Mouse (Mus musculus) small intestine, adult 2 months (tissue): ENCODE data around the gene Agrn. TPM values are rescaled to one million over a fixed set of nuclear protein-coding genes. Genes with fewer than 3 reads are reported as not detected.
"Not testable (repeated sequence)": the region's sequence is repeated elsewhere in the genome, so short reads cannot be mapped to it uniquely, and the experiment has no call there.

ENCODE experiments used
- H3K27ac ChIP-seq: fragments of 200-500 bp; 2 replicates; pipeline ENCODE4 v1.5.1; 2012; ENCODE audit warnings: low read depth, low read length, control low read depth, inconsistent platforms; ENCODE audit not compliant: insufficient read depth
- H3K27me3 ChIP-seq: fragments of 200-500 bp; 2 replicates; pipeline ENCODE4 v1.6.1; 2012; ENCODE audit warnings: mild to moderate bottlenecking, moderate library complexity, low read length, inconsistent platforms; ENCODE audit not compliant: control insufficient read depth, insufficient read depth
- H3K36me3 ChIP-seq: fragments of 200-500 bp; 2 replicates; pipeline ENCODE4 v1.6.1; 2012; ENCODE audit warnings: mild to moderate bottlenecking, low read length, control low read depth, inconsistent platforms; ENCODE audit not compliant: control insufficient read depth, insufficient read depth
- H3K4me1 ChIP-seq: fragments of 200-500 bp; 2 replicates; pipeline ENCODE4 v1.6.1; 2012; ENCODE audit warnings: low read length, inconsistent platforms, mixed read lengths; ENCODE audit not compliant: control insufficient read depth, insufficient read depth, insufficient read length
- H3K4me3 ChIP-seq: fragments of 200-500 bp; 2 replicates; pipeline ENCODE4 v1.5.1; 2012; ENCODE audit warnings: low read depth, mild to moderate bottlenecking, control low read depth, inconsistent platforms, low read length, moderate library complexity
- CTCF ChIP-seq: fragments of 200-500 bp; IDR thresholded peaks from 2 replicates; pipeline ENCODE4 v1.5.1; 2012; ENCODE audit warnings: low read depth, mild to moderate bottlenecking, control low read depth, inconsistent platforms, low read length, moderate library complexity, mixed read lengths; ENCODE audit not compliant: insufficient replicate concordance, insufficient read length; ENCODE audit errors: extremely low read depth
- POLR2A ChIP-seq: fragments of 200-500 bp; IDR thresholded peaks from 2 replicates; pipeline ENCODE4 v1.6.1; 2012; ENCODE audit warnings: low read depth, mild to moderate bottlenecking, control low read depth, inconsistent platforms, low read length, moderate library complexity
- WGBS: fragments of 180-500 bp; shearing (Covaris S2); methylation state at CpG from one replicate; pipeline ENCODE4 v1.1.7; 2018; 5-methylcytosine and 5-hydroxymethylcytosine counted together
- polyA plus RNA-seq: library from polyadenylated mRNA; depleted of rRNA; stranded (reverse); fragments of >200 nt; gene quantifications from 2 replicates; pipeline ENCODE4 v1.2.3, GENCODE M21; 2012

The Agrn gene
- polyA plus RNA-seq, 1 experiment: 101 TPM

- 86% methylated on average over 5 of the region's 5 CpGs for WGBS
- peaks cover 4% of the 10 kb centered on the region; the same call in 1 of the 2 replicates for H3K4me1 ChIP-seq
- H3K27ac ChIP-seq: no peak overlapping the region
Observed at GRCm38 (mm10) chr4:156183747-156184146, 13.5 kb downstream of the Agrn start.

GRCm38 (mm10) chr4:156177630-156178029 is 19.7 kb downstream of the Agrn start:
- Histone ChIP-seq H3K27ac (no peak overlapping the region), H3K27me3 (no peaks in the 10 kb centered on the region), H3K4me1 (no peaks in the 10 kb centered on the region), H3K4me3 (no peak overlapping the region), H3K36me3 (peaks cover 49% of the 10 kb centered on the region)
- TF ChIP-seq CTCF (no peak), POLR2A (no peak)
- 94% methylated on average over 9 of the region's 9 CpGs for whole genome bisulfite sequencing

More at GRCm38 (mm10) chr4:156183747-156184146, 13.5 kb downstream of the Agrn start:
- TF ChIP-seq CTCF (no peak), POLR2A (no peak)
- H3K4me3 ChIP-seq: no peak overlapping the region
- H3K27me3 ChIP-seq: no peaks in the 10 kb centered on the region
- peaks cover 9% of the 10 kb centered on the region; the same call in 1 of the 2 replicates for H3K36me3 ChIP-seq

GRCm38 (mm10) chr4:156171828-156172227 is 25.5 kb downstream of the Agrn start:
- H3K27ac ChIP-seq: no peak overlapping the region
- H3K4me1 ChIP-seq: no peaks in the 10 kb centered on the region
- TF ChIP-seq POLR2A (no peak), CTCF (no peak)
- 93% methylated on average over 11 of the region's 11 CpGs for WGBS
- no peak overlapping the region for H3K4me3 ChIP-seq
- H3K27me3 ChIP-seq: no peaks in the 10 kb centered on the region
- H3K36me3 ChIP-seq: peaks cover 76% of the 10 kb centered on the region

- Histone ChIP-seq H3K36me3 (peaks cover 69% of the 10 kb centered on the region), H3K4me1 (peaks cover 2% of the 10 kb centered on the region; the same call in 1 of the 2 replicates), H3K27ac (no peak overlapping the region), H3K27me3 (no peaks in the 10 kb centered on the region), H3K4me3 (no peak overlapping the region)
- 95% methylated on average over 10 of the region's 10 CpGs for WGBS
- TF ChIP-seq CTCF: no peak
- TF ChIP-seq POLR2A: no peak
Observed at GRCm38 (mm10) chr4:156169129-156169528, 28.2 kb downstream of the Agrn start.

- peaks cover 66% of the 10 kb centered on the region for H3K36me3 ChIP-seq
- TF ChIP-seq POLR2A (no peak), CTCF (no peak)
- no peaks in the 10 kb centered on the region for H3K27me3 ChIP-seq
- H3K27ac ChIP-seq: no peak overlapping the region
- H3K4me3 ChIP-seq: no peak overlapping the region
- H3K4me1 ChIP-seq: peaks cover 3% of the 10 kb centered on the region; the same call in 1 of the 2 replicates
- WGBS: 92% methylated on average over 8 of the region's 8 CpGs
Observed at GRCm38 (mm10) chr4:156168611-156169010, 28.7 kb downstream of the Agrn start.

GRCm38 (mm10) chr4:156166477-156166876 is 30.8 kb downstream of the Agrn start:
- TF ChIP-seq POLR2A (no peak), CTCF (no peak)
- Histone ChIP-seq H3K27me3 (no peaks in the 10 kb centered on the region), H3K27ac (no peak overlapping the region), H3K4me3 (no peak overlapping the region), H3K4me1 (peaks cover 3% of the 10 kb centered on the region; the same call in 1 of the 2 replicates), H3K36me3 (peaks cover 49% of the 10 kb centered on the region)
- 87% methylated on average over 9 of the region's 9 CpGs for WGBS

- WGBS: 92% methylated on average over 3 of the region's 3 CpGs
- Histone ChIP-seq H3K36me3 (no peaks in the 10 kb centered on the region), H3K4me1 (no peaks in the 10 kb centered on the region), H3K4me3 (no peak overlapping the region), H3K27ac (no peak overlapping the region), H3K27me3 (no peaks in the 10 kb centered on the region)
- no peak for TF ChIP-seq CTCF
- TF ChIP-seq POLR2A: no peak
Observed at GRCm38 (mm10) chr4:156154771-156155170, 42.5 kb downstream of the Agrn start.

GRCm38 (mm10) chr4:156150887-156151286 is 46.4 kb downstream of the Agrn start:
- WGBS: 51% methylated on average over 10 of the region's 10 CpGs
- H3K36me3 ChIP-seq, H3K4me3 ChIP-seq, H3K27ac ChIP-seq, H3K27me3 ChIP-seq, H3K4me1 ChIP-seq: not testable (repeated sequence)
